Mouse (Mus musculus): Measurements from ENCODE around the gene Zp3. TPM values are rescaled to one million over a fixed set of nuclear protein-coding genes. Genes with fewer than 3 reads are reported as not detected.

Zp3 gene
- polyA plus RNA-seq, 1 experiment from 2014 or later: not detected

DNA sequence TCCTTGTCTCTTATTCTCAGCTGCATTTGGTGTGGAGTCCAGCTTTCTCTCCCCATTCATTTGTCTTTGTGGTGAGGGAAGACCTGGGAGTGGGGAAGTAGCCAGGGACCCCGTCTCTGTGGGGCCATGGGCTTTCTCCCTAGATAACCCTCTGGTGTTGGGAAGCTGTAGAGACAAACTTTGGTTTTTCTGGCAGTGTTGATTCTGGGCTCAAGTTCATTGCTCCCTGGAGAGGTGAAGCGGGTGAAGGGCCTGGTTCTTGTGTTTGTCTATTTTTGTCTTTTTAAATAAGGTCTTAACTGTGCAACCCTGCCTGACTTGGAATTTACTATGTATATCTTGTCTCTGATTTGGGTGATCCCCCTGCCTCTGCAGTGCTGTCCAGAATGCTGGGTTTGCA lies 38.8 kb downstream of the Zp3 start:
- WGBS: 89% methylated on average over 2 of the region's 2 CpGs
- no peak for DNase-seq (ENCODE audit: low spot score)
- Histone ChIP-seq H3K4me3 (no peak overlapping the region), H3K9me3 (no peaks in the 10 kb centered on the region), H3K27me3 (ENCODE audit: insufficient read depth, poor library complexity, severe bottlenecking) (no peaks in the 10 kb centered on the region), H3K36me3 (peaks cover 60% of the 10 kb centered on the region), H3K4me1 (replicated peaks) (0 out of 2 replicates have a peak, but pooled peaks cover 2% of the 10 kb centered on the region), H3K27ac (no peak overlapping the region)

DNA sequence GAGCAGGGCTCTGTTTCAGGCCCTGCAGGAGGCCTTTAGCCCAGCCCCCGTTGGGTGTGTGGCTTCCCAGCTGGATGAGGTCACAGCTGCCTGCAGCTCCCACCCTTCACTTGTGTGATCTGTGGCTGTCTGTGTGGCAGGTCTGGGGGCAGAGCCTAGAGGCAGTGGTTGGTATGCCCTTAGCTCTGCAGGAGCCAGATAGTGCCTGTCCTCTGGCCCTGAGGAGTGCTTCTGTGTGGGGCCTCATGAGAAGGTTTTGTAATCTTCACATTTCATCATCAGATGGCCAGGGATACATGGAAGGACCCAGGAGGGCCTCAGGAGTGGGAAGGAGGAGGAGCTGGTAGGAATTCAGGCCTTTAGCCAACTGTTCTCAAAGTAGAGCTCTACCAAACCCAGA lies 40.0 kb downstream of the Zp3 start:
- Histone ChIP-seq H3K27ac (no peak overlapping the region), H3K36me3 (peaks cover 60% of the 10 kb centered on the region), H3K4me3 (no peak overlapping the region), H3K4me1 (replicated peaks) (0 out of 2 replicates have a peak, but pooled peaks cover 2% of the 10 kb centered on the region), H3K27me3 (ENCODE audit: insufficient read depth, poor library complexity, severe bottlenecking) (no peaks in the 10 kb centered on the region), H3K9me3 (no peaks in the 10 kb centered on the region)
- no peak for DNase-seq (ENCODE audit: low spot score)
- WGBS: 31% methylated on average over 1 of the region's 1 CpGs

DNA sequence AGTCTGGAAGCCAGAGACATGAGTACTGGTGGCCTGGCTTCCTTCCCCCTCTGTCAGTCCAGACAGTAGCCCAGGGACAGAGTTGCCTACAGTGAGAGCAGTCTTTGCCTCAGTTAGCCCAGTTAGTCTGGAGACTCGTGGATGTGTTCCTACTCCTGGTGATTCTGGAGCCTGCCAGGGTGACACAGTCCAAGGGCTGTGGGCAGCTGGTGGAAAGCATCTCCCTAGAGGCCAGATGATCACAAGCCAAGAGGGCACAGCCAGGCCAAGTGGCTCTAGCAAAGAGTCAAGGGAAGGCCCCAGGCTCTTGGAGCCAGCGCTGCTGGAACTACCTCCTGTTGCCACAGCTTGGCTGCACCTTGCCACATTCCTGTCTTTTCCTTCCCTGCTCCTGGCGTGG lies 45.8 kb downstream of the Zp3 start:
- H3K27ac ChIP-seq: no peak overlapping the region

DNA sequence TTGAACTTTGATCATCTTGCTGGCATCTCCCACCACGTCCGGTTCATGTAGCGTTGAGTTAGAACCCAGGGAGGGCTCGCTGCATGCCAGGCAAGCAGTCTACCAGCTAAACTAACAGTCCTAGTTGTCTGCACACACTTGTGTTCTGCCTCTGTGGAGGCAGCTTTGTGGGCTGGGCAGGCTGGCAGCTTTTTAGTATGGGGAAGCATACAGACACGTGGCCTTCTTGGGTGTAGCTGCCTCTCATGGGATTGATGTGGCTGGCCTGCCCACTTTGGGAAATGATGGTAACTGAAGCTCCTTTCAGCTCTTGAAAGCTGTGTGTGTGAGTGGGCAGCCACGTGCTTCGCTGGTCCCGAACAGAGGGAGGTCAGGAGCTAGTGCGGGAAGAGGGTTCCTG lies 47.0 kb downstream of the Zp3 start:
- Histone ChIP-seq H3K9me3 (no peaks in the 10 kb centered on the region), H3K4me1 (replicated peaks) (no peaks in the 10 kb centered on the region), H3K27ac (no peak overlapping the region), H3K4me3 (no peak overlapping the region), H3K36me3 (peaks cover 82% of the 10 kb centered on the region), H3K27me3 (ENCODE audit: insufficient read depth, poor library complexity, severe bottlenecking) (no peaks in the 10 kb centered on the region)
- no peak for DNase-seq (ENCODE audit: low spot score)
- WGBS: 82% methylated on average over 9 of the region's 9 CpGs

More for the DNA sequence above, 45.8 kb downstream of the Zp3 start:
- Histone ChIP-seq H3K4me3 (no peak overlapping the region), H3K4me1 (replicated peaks) (no peaks in the 10 kb centered on the region), H3K36me3 (peaks cover 80% of the 10 kb centered on the region), H3K27me3 (ENCODE audit: insufficient read depth, poor library complexity, severe bottlenecking) (no peaks in the 10 kb centered on the region), H3K9me3 (no peaks in the 10 kb centered on the region)
- WGBS: 80% methylated on average over 3 of the region's 3 CpGs
- DNase-seq (ENCODE audit: low spot score): no peak

DNA sequence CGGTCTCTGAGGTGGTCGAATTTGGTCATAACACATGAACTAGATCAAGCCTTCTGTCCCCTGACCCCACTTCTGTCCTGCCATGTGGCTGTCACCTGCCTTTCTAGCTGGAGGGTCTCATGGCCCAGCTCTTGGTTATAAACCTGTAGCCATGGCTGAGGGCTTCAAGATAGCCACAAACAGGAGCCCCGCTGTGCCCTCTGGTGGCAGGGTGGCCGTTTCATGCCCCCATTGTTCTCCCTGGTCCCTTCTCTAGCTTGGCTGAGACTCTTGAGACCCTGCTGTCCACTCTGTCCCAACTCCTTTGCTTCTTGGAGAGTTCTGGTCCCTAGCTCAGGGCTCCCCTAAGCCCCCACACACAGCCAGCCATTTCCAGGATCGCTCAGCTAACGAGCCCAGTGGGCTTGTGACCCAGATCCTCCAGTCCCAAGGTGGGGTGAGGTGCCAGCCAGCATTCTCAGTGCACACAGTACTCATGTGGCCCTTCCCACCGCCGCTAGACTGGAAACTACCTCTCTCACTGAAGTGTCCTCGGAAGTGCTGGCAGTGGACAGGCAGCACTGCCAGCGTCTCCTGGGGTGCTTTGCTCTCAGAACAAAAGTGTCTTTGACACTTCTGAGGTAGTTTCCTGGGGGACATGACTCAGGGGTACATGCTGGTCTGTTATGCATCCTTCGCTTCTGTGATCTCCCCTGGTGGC lies 47.9 kb downstream of the Zp3 start:
- 0 out of 2 replicates have a peak overlapping the region, but pooled peaks have one; percentile 16 for H3K27ac ChIP-seq
- no peaks in the 10 kb centered on the region for H3K9me3 ChIP-seq
- peaks cover 89% of the 10 kb centered on the region for H3K36me3 ChIP-seq
- 81% methylated on average over 11 of the region's 11 CpGs for WGBS
- no peaks in the 10 kb centered on the region for H3K4me1 ChIP-seq (replicated peaks)
- H3K27me3 ChIP-seq (ENCODE audit: insufficient read depth, poor library complexity, severe bottlenecking): no peaks in the 10 kb centered on the region
- no peak for DNase-seq (ENCODE audit: low spot score)
- no peak overlapping the region for H3K4me3 ChIP-seq

DNA sequence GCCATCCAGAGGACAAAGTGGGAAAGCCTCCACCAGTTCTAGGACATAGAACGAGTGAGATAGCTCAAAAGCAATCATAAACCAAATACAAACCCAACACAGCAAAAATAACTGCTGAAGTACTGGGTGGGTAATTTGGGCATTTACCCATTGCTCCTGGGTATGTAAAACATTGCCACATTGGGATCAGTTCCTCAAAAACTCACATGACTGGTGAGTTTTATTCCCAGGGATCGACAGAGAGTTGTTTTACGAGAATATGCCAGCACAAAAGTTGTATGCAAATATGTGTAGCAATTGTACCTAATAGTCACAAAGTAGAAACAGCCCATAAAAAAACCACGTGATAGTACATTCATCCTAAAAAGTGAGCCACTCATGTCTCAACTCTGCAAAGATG lies 55.0 kb downstream of the Zp3 start:
- no peaks in the 10 kb centered on the region for H3K27me3 ChIP-seq (ENCODE audit: insufficient read depth, poor library complexity, severe bottlenecking)
- H3K27ac ChIP-seq: no peak overlapping the region
- DNase-seq (ENCODE audit: low spot score): no peak
- peaks cover 32% of the 10 kb centered on the region for H3K36me3 ChIP-seq
- no peak overlapping the region for H3K4me3 ChIP-seq
- H3K9me3 ChIP-seq: no peaks in the 10 kb centered on the region
- WGBS: 87% methylated on average over 4 of the region's 4 CpGs
- peaks cover 3% of the 10 kb centered on the region for H3K4me1 ChIP-seq (replicated peaks)

DNA sequence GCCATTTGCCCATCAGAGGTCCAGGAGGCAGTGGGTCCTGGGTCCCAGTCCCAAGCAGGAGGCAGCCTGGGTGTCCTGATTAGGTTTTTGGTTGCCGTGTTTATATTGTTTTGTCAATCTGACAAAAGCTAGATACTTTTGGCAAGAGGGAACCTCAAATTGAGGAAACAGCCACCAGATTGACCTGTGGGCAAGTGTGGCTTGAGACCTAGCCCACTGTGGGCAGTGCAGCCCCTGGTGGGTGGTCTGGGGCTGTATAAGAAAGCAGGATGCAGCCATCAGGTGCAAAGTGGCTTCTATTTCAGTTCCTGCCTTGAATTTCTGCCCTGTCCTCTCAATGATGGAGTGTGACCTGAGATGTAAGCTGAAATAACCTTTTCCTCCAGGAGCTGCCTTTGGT lies 55.4 kb downstream of the Zp3 start:
- Histone ChIP-seq H3K9me3 (no peaks in the 10 kb centered on the region), H3K4me3 (no peak overlapping the region), H3K4me1 (replicated peaks) (peaks cover 7% of the 10 kb centered on the region), H3K27me3 (ENCODE audit: insufficient read depth, poor library complexity, severe bottlenecking) (no peaks in the 10 kb centered on the region), H3K36me3 (peaks cover 28% of the 10 kb centered on the region), H3K27ac (no peak overlapping the region)
- DNase-seq (ENCODE audit: low spot score): no peak
- 89% methylated on average over 1 of the region's 1 CpGs for WGBS

DNA sequence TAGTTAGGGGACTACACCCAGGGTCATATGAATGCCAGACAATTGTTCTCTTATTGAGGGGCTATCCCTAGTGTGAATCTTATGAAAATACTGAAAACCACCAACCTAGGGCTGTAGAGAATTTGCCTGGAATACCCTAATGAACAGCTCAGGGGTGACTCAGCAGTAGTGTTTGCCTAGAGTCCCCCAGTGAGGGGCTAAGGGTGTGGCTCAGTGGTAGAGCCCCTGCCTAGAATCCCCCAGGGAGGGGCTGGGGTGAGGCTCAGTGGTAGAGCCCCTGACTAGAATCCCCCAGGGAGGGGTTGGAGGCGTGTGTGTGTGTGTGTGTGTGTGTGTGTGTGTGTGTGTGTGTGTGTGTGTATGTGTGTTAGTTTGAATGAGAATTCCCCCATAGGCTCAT lies 56.8 kb downstream of the Zp3 start:
- Histone ChIP-seq H3K9me3 (no peaks in the 10 kb centered on the region), H3K4me1 (replicated peaks) (peaks cover 14% of the 10 kb centered on the region), H3K27ac (no peak overlapping the region), H3K27me3 (ENCODE audit: insufficient read depth, poor library complexity, severe bottlenecking) (no peaks in the 10 kb centered on the region), H3K36me3 (peaks cover 14% of the 10 kb centered on the region), H3K4me3 (no peak overlapping the region)
- DNase-seq (ENCODE audit: low spot score): no peak
- 100% methylated on average over 1 of the region's 1 CpGs for WGBS

Other genes starting within 250 kb of the Zp3 start
- 67.0 and 74.3 TPM in 2 replicates for gene Tmem120a, start 235.7 kb upstream of the Zp3 start, polyA plus RNA-seq (2016; fragmentation: Nextera tagmentation; extraction: Ambion mirVana)
- 0.24 and 0.43 TPM in 2 replicates for gene Styxl1, start 201.7 kb upstream of the Zp3 start, polyA plus RNA-seq (2016; fragmentation: Nextera tagmentation; extraction: Ambion mirVana)
- gene Mdh2, start 201.6 kb upstream of the Zp3 start, polyA plus RNA-seq (2016; fragmentation: Nextera tagmentation; extraction: Ambion mirVana): 609 and 683 TPM in 2 replicates
- gene Srrm3, start 173.2 kb upstream of the Zp3 start, polyA plus RNA-seq (2016; fragmentation: Nextera tagmentation; extraction: Ambion mirVana): 18.8 and 38.5 TPM in 2 replicates
- 10.6 and 24.0 TPM in 2 replicates for gene Hspb1, start 92.2 kb upstream of the Zp3 start, polyA plus RNA-seq (2016; fragmentation: Nextera tagmentation; extraction: Ambion mirVana)
- gene Ywhag, start 45.5 kb upstream of the Zp3 start, polyA plus RNA-seq (2016; fragmentation: Nextera tagmentation; extraction: Ambion mirVana): 274 and 348 TPM in 2 replicates
- 1.3 and 1.6 TPM in 2 replicates for gene Ssc4d, start 5.6 kb upstream of the Zp3 start, polyA plus RNA-seq (2016; fragmentation: Nextera tagmentation; extraction: Ambion mirVana)
- gene Dtx2, start 14.7 kb downstream of the Zp3 start, polyA plus RNA-seq (2016; fragmentation: Nextera tagmentation; extraction: Ambion mirVana): 34.8 and 38.1 TPM in 2 replicates
- gene Upk3b, start 58.4 kb downstream of the Zp3 start, polyA plus RNA-seq (2016; fragmentation: Nextera tagmentation; extraction: Ambion mirVana): 0.09 and 0.26 TPM in 2 replicates
- 1.1 and 1.8 TPM in 2 replicates for gene Upk3bl, start 74.4 kb downstream of the Zp3 start, polyA plus RNA-seq (2016; fragmentation: Nextera tagmentation; extraction: Ambion mirVana)
- gene Rasa4, start 103.8 kb downstream of the Zp3 start, polyA plus RNA-seq (2016; fragmentation: Nextera tagmentation; extraction: Ambion mirVana): 4.8 and 5.5 TPM in 2 replicates
- 288 and 292 TPM in 2 replicates for gene Polr2j, start 136.5 kb downstream of the Zp3 start, polyA plus RNA-seq (2016; fragmentation: Nextera tagmentation; extraction: Ambion mirVana)
- 54.3 and 59.7 TPM in 2 replicates for gene Lrwd1, start 156.0 kb downstream of the Zp3 start, polyA plus RNA-seq (2016; fragmentation: Nextera tagmentation; extraction: Ambion mirVana)
- 25.1 and 25.7 TPM in 2 replicates for gene Alkbh4, start 156.0 kb downstream of the Zp3 start, polyA plus RNA-seq (2016; fragmentation: Nextera tagmentation; extraction: Ambion mirVana)
- 8.5 and 10.9 TPM in 2 replicates for gene Orai2, start 190.6 kb downstream of the Zp3 start, polyA plus RNA-seq (2016; fragmentation: Nextera tagmentation; extraction: Ambion mirVana)
- 67.6 and 77.6 TPM in 2 replicates for gene Prkrip1, start 218.9 kb downstream of the Zp3 start, polyA plus RNA-seq (2016; fragmentation: Nextera tagmentation; extraction: Ambion mirVana)